Mouse (Mus musculus) kidney, embryonic 14.5 days (tissue): ENCODE data around the gene Sumf1. TPM values are rescaled to one million over a fixed set of nuclear protein-coding genes. Genes with fewer than 3 reads are reported as not detected.

Experiments used
- ATAC-seq: fragments of 200-750 bp; cut with Nextera tagmentation; 2 replicates; pipeline ENCODE4 v1.8.0; 2017; ENCODE audit warnings: moderate number of reproducible peaks, mild to moderate bottlenecking, moderate TSS enrichment, moderate library complexity; ENCODE audit not compliant: low FRiP score, low TSS enrichment
- H3K27ac ChIP-seq: fragments of 300-500 bp; sonication (generic); 2 replicates; pipeline ENCODE4 v1.5.1; 2014; ENCODE audit warnings: low read depth, mild to moderate bottlenecking, low read length, moderate library complexity, mixed read lengths
- H3K27me3 ChIP-seq: fragments of 300-500 bp; sonication (generic); 2 replicates; pipeline ENCODE4 v1.6.1; 2014; ENCODE audit warnings: mild to moderate bottlenecking, low read length; ENCODE audit not compliant: control insufficient read depth, insufficient read depth
- H3K36me3 ChIP-seq: fragments of 300-500 bp; sonication (generic); 2 replicates; pipeline ENCODE4 v1.6.1; 2014; ENCODE audit warnings: low read length, mixed read lengths; ENCODE audit not compliant: control insufficient read depth, insufficient read depth
- H3K4me1 ChIP-seq: fragments of 300-500 bp; sonication (generic); 2 replicates; pipeline ENCODE4 v1.6.1; 2014; ENCODE audit warnings: low read length, mixed read lengths; ENCODE audit not compliant: control insufficient read depth, insufficient read depth
- H3K4me2 ChIP-seq: fragments of 300-500 bp; sonication (generic); replicated peaks from 2 replicates; pipeline ENCODE4 v1.6.1; 2014; ENCODE audit warnings: low read depth, mild to moderate bottlenecking, low read length
- H3K4me3 ChIP-seq: fragments of 300-500 bp; sonication (generic); 2 replicates; pipeline ENCODE4 v1.5.1; 2014; ENCODE audit warnings: mild to moderate bottlenecking, low read length
- H3K9ac ChIP-seq: fragments of 300-500 bp; sonication (generic); 2 replicates; pipeline ENCODE4 v1.6.1; 2014; ENCODE audit warnings: low read depth, mild to moderate bottlenecking, low read length, moderate library complexity
- H3K9me3 ChIP-seq: fragments of 300-500 bp; sonication (generic); 2 replicates; pipeline ENCODE4 v1.6.1; 2016; ENCODE audit warnings: low read length; ENCODE audit not compliant: control insufficient read depth
- WGBS: fragments of 180-500 bp; shearing (Covaris S2); extraction: QIAGEN DNeasy Blood & Tissue Kit; methylation state at CpG from one replicate; pipeline ENCODE4 v1.1.7; 2014; 5-methylcytosine and 5-hydroxymethylcytosine counted together
- polyA plus RNA-seq: library from polyadenylated mRNA; unstranded; fragments of >200 nt; fragmentation: Nextera tagmentation; extraction: Ambion mirVana; gene quantifications from 2 replicates; pipeline ENCODE4 v1.2.1, GENCODE M21; 2014

Gene Sumf1
- polyA plus RNA-seq, 1 experiment from 2014 or later: 26.8 TPM

GRCm38 (mm10) chr6:108167946-108168680 lies 17.3 kb downstream of the Sumf1 start:
- no peaks in the 10 kb centered on the region for H3K4me1 ChIP-seq
- no peaks in the 10 kb centered on the region for H3K27me3 ChIP-seq
- H3K36me3 ChIP-seq: peaks cover 11% of the 10 kb centered on the region; the same call in 1 of the 2 replicates
- ATAC-seq: no peak
- H3K27ac ChIP-seq: no peak overlapping the region
- no peaks in the 10 kb centered on the region for H3K9me3 ChIP-seq
- WGBS: 73% methylated on average over 7 of the region's 7 CpGs
- H3K9ac ChIP-seq: no peak overlapping the region
- no peak overlapping the region for H3K4me3 ChIP-seq
- H3K4me2 ChIP-seq: no peak overlapping the region

- H3K9me3 ChIP-seq: no peaks in the 10 kb centered on the region
- no peak overlapping the region for H3K27ac ChIP-seq
- no peaks in the 10 kb centered on the region for H3K36me3 ChIP-seq
- no peaks in the 10 kb centered on the region for H3K27me3 ChIP-seq
- H3K4me2 ChIP-seq: no peak overlapping the region
- 80% methylated on average over 2 of the region's 2 CpGs for WGBS
- H3K4me3 ChIP-seq: no peak overlapping the region
- ATAC-seq: no peak
- no peaks in the 10 kb centered on the region for H3K4me1 ChIP-seq
- no peak overlapping the region for H3K9ac ChIP-seq
Observed at GRCm38 (mm10) chr6:108165598-108165997, 19.8 kb downstream of the Sumf1 start.

GRCm38 (mm10) chr6:108164935-108165334 lies 20.4 kb downstream of the Sumf1 start:
- H3K4me3 ChIP-seq: no peak overlapping the region
- no peak overlapping the region for H3K4me2 ChIP-seq
- H3K36me3 ChIP-seq: no peaks in the 10 kb centered on the region
- no peak overlapping the region for H3K9ac ChIP-seq
- no peak overlapping the region for H3K27ac ChIP-seq
- H3K27me3 ChIP-seq: no peaks in the 10 kb centered on the region
- no peaks in the 10 kb centered on the region for H3K4me1 ChIP-seq
- H3K9me3 ChIP-seq: no peaks in the 10 kb centered on the region
- WGBS: 77% methylated on average over 5 of the region's 5 CpGs
- ATAC-seq: no peak

GRCm38 (mm10) chr6:108160608-108161007 lies 24.8 kb downstream of the Sumf1 start:
- Histone ChIP-seq H3K4me3 (no peak overlapping the region), H3K27ac (no peak overlapping the region), H3K27me3 (no peaks in the 10 kb centered on the region), H3K4me2 (no peak overlapping the region), H3K4me1 (no peaks in the 10 kb centered on the region), H3K9ac (no peak overlapping the region), H3K9me3 (no peaks in the 10 kb centered on the region), H3K36me3 (no peaks in the 10 kb centered on the region)
- WGBS: 50% methylated on average over 2 of the region's 2 CpGs
- no peak for ATAC-seq

- H3K4me2 ChIP-seq: no peak overlapping the region
- H3K9me3 ChIP-seq: no peaks in the 10 kb centered on the region
- H3K36me3 ChIP-seq: no peaks in the 10 kb centered on the region
- no peaks in the 10 kb centered on the region for H3K4me1 ChIP-seq
- no peaks in the 10 kb centered on the region for H3K27me3 ChIP-seq
- no peak overlapping the region for H3K27ac ChIP-seq
- H3K4me3 ChIP-seq: no peak overlapping the region
- 74% methylated on average over 6 of the region's 6 CpGs for WGBS
- no peak for ATAC-seq
- H3K9ac ChIP-seq: no peak overlapping the region
Observed at GRCm38 (mm10) chr6:108156881-108157280, 28.5 kb downstream of the Sumf1 start.

- whole genome bisulfite sequencing: 89% methylated on average over 4 of the region's 4 CpGs
Observed at GRCm38 (mm10) chr6:108154243-108154642, 31.1 kb downstream of the Sumf1 start.

GRCm38 (mm10) chr6:108152661-108153269 lies 32.6 kb downstream of the Sumf1 start:
- H3K27ac ChIP-seq: no peak overlapping the region
- no peak for ATAC-seq
- H3K27me3 ChIP-seq: no peaks in the 10 kb centered on the region
- H3K9me3 ChIP-seq: no peaks in the 10 kb centered on the region
- H3K4me3 ChIP-seq: no peak overlapping the region
- no peak overlapping the region for H3K4me2 ChIP-seq
- no peaks in the 10 kb centered on the region for H3K4me1 ChIP-seq
- H3K36me3 ChIP-seq: no peaks in the 10 kb centered on the region
- 94% methylated on average over 9 of the region's 9 CpGs for WGBS
- H3K9ac ChIP-seq: no peak overlapping the region

More at GRCm38 (mm10) chr6:108154243-108154642, 31.1 kb downstream of the Sumf1 start:
- Histone ChIP-seq H3K9ac (no peak overlapping the region), H3K4me3 (no peak overlapping the region), H3K36me3 (no peaks in the 10 kb centered on the region), H3K4me2 (no peak overlapping the region), H3K27ac (no peak overlapping the region), H3K4me1 (no peaks in the 10 kb centered on the region), H3K27me3 (no peaks in the 10 kb centered on the region), H3K9me3 (no peaks in the 10 kb centered on the region)
- ATAC-seq: no peak

- no peaks in the 10 kb centered on the region for H3K36me3 ChIP-seq
- no peak for ATAC-seq
- 83% methylated on average over 6 of the region's 6 CpGs for WGBS
- H3K27me3 ChIP-seq: no peaks in the 10 kb centered on the region
- no peak overlapping the region for H3K9ac ChIP-seq
- H3K4me2 ChIP-seq: no peak overlapping the region
- no peaks in the 10 kb centered on the region for H3K9me3 ChIP-seq
- no peak overlapping the region for H3K4me3 ChIP-seq
- H3K27ac ChIP-seq: no peak overlapping the region
- no peaks in the 10 kb centered on the region for H3K4me1 ChIP-seq
Observed at GRCm38 (mm10) chr6:108152081-108152480, 33.3 kb downstream of the Sumf1 start.

GRCm38 (mm10) chr6:108149235-108149634 lies 36.1 kb downstream of the Sumf1 start:
- H3K4me1 ChIP-seq: no peaks in the 10 kb centered on the region
- H3K4me2 ChIP-seq: no peak overlapping the region
- WGBS: 91% methylated on average over 4 of the region's 4 CpGs
- no peak overlapping the region for H3K4me3 ChIP-seq
- H3K36me3 ChIP-seq: no peaks in the 10 kb centered on the region
- no peak overlapping the region for H3K9ac ChIP-seq
- no peak for ATAC-seq
- no peaks in the 10 kb centered on the region for H3K27me3 ChIP-seq
- no peaks in the 10 kb centered on the region for H3K9me3 ChIP-seq
- H3K27ac ChIP-seq: no peak overlapping the region
